Mouse (Mus musculus) lung, postnatal 0 days (tissue): ENCODE results near the gene Frmd4a.

Experiments used
- CTCF ChIP-seq: IDR thresholded peaks from 2 replicates; pipeline ENCODE4 v1.5.1; 2016; ENCODE audit warnings: antibody characterized with exemption, mild to moderate bottlenecking
- EP300 ChIP-seq: IDR thresholded peaks from 2 replicates; pipeline ENCODE4 v1.6.1; 2016; ENCODE audit warnings: antibody characterized with exemption, mild to moderate bottlenecking, control low read depth

DNA sequence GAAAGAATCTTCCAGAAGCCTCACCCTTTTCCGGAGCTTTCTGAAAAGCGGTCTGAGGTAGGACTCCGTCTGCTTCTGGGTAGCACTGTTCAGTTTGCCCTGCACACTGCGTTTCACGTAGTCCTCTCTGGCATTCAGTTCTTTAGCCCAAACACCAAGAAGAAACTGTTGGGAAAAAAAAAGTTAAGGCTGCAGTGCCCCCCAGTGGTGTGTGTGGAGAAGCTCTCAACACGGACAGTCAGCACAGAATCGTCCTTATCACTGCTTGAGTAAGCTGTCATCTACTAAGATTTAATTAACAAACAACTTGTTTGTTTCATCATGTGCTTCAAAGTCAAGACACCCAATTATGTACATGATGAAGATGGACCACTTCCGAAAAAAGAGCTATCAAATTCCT is 618.3 kb downstream of the Frmd4a start:
- TF ChIP-seq EP300 = no peak
- TF ChIP-seq CTCF = peak; percentile 53
